Mouse (Mus musculus): ENCODE results near the gene Aff1. TPM values are rescaled to one million over a fixed set of nuclear protein-coding genes. Genes with fewer than 3 reads are reported as not detected.

Gene Aff1
- polyA plus RNA-seq, 1 experiment from 2014 or later = 19.3 TPM

DNA sequence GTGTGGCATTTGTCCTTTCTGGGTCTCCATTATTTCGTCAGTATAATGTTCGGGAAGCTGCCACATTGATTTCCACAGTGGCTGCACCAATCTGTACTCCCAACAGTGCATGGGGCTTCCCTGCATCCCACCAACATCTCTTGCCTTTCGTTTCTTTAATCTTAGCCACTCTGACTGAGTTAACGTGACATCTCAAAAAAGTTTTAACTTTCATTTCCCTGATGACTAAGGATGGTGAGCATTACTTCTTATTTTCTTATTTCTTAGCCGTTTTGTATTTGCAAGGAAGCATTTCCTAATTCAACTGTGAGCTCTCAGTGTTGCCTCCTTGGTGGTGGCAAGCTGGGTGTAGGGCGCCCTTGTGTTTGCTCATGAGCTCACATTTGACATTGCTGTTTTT, 22.8 kb downstream of the Aff1 start:
- Histone ChIP-seq H3K36me3 (ENCODE audit: control insufficient read depth, insufficient read depth, low read length) (no peaks in the 10 kb centered on the region), H3K4me1 (replicated peaks; ENCODE audit: control insufficient read depth, insufficient read depth, low read length) (no peaks in the 10 kb centered on the region), H3K27me3 (replicated peaks; ENCODE audit: control insufficient read depth, insufficient read depth, low read length) (no peaks in the 10 kb centered on the region), H3K4me2 (no peak overlapping the region), H3K4me3 (ENCODE audit: low read depth, low read length) (no peak overlapping the region), H3K9me3 (ENCODE audit: control insufficient read depth, low read length) (no peaks in the 10 kb centered on the region), H3K27ac (ENCODE audit: low read depth, low read length) (no peak overlapping the region), H3K9ac (ENCODE audit: low read depth, low read length) (no peak overlapping the region)
- no peak for DNase-seq (ENCODE audit: low spot score)
- no peak for ATAC-seq (replicated peaks; ENCODE audit: low FRiP score)
- 80% methylated on average over 6 of the region's 6 CpGs for WGBS

DNA sequence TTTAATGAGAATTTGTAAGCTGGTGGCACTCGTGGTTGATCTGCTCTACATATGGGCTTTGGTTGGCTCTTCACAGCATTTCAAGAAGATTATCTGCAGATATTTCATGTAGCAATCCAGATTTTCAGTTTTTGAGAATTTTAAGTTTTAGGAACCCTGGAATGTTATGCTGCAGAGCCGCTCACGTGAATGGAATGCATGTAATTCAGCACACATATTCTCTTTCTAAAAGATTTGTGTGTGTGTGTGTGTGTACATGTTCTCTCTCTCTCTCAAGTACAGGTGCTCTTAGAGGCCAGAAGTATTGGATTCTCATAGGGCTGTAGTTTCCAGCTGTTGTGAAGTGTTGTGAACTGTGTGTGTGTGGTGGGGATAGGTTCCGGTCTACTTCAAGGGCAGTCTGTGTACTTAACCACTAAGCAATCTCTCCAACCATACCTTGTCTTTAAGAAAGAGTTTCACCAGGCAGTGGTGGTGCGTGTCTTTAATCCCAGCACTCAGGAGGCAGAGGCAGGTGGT, 24.7 kb downstream of the Aff1 start:
- WGBS = 85% methylated on average over 5 of the region's 5 CpGs
- Histone ChIP-seq H3K4me3 (ENCODE audit: low read depth, low read length) (no peak overlapping the region), H3K27ac (ENCODE audit: low read depth, low read length) (no peak overlapping the region), H3K9ac (ENCODE audit: low read depth, low read length) (no peak overlapping the region), H3K9me3 (ENCODE audit: control insufficient read depth, low read length) (no peaks in the 10 kb centered on the region), H3K4me1 (replicated peaks; ENCODE audit: control insufficient read depth, insufficient read depth, low read length) (no peaks in the 10 kb centered on the region), H3K27me3 (replicated peaks; ENCODE audit: control insufficient read depth, insufficient read depth, low read length) (no peaks in the 10 kb centered on the region), H3K4me2 (no peak overlapping the region), H3K36me3 (ENCODE audit: control insufficient read depth, insufficient read depth, low read length) (no peaks in the 10 kb centered on the region)
- no peak for DNase-seq (ENCODE audit: low spot score)
- no peak for ATAC-seq (replicated peaks; ENCODE audit: low FRiP score)

DNA sequence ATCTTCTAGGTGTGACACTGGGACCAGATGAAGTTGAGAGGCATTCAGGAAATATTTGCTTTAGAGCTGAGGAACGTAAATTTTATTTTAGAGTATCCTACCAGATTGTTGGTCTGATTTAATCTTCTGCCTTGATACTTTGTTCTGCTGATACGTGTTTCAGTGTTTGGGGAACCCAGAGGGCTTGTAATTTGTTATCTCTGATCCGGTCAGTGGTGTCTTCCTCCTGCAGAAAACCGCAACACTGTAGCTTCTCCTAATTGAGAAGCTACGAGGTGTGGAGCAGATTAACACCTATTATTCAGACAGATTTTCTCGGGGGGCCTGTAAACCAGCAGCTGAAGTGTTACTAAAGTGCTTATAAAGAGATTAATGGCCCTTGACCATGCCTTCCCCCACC, 27.0 kb downstream of the Aff1 start:
- no peak overlapping the region for H3K9ac ChIP-seq (ENCODE audit: low read depth, low read length)
- no peak for DNase-seq (ENCODE audit: low spot score)
- WGBS = 16% methylated on average over 6 of the region's 6 CpGs

DNA sequence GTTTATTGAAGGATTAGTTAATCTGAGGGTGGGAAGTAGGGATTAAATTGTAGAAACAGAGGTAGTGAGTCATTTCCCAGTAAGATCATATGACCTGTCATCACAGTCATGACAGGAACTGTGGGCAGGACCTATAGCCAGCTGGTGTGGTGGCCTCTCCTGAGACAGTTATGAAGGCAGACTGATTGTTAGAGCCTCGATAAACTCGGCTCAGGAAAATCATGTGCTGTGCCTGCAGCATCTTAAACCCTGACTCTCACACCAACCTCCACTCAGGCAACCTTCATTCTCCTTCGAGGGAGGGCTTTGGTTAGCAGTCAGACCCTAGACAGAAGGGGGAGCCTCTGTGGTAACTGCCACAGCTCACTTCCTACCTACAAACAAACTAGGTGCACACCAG, 27.7 kb downstream of the Aff1 start:
- Histone ChIP-seq H3K4me2 (no peak overlapping the region), H3K36me3 (ENCODE audit: control insufficient read depth, insufficient read depth, low read length) (no peaks in the 10 kb centered on the region), H3K27me3 (replicated peaks; ENCODE audit: control insufficient read depth, insufficient read depth, low read length) (no peaks in the 10 kb centered on the region), H3K4me3 (ENCODE audit: low read depth, low read length) (no peak overlapping the region), H3K27ac (ENCODE audit: low read depth, low read length) (no peak overlapping the region), H3K9ac (ENCODE audit: low read depth, low read length) (no peak overlapping the region), H3K4me1 (replicated peaks; ENCODE audit: control insufficient read depth, insufficient read depth, low read length) (no peaks in the 10 kb centered on the region), H3K9me3 (ENCODE audit: control insufficient read depth, low read length) (no peaks in the 10 kb centered on the region)
- DNase-seq (ENCODE audit: low spot score) = no peak
- WGBS = 38% methylated on average over 3 of the region's 3 CpGs
- no peak for ATAC-seq (replicated peaks; ENCODE audit: low FRiP score)

More for the DNA sequence above, 27.0 kb downstream of the Aff1 start:
- Histone ChIP-seq H3K36me3 (ENCODE audit: control insufficient read depth, insufficient read depth, low read length) (no peaks in the 10 kb centered on the region), H3K4me2 (no peak overlapping the region), H3K9me3 (ENCODE audit: control insufficient read depth, low read length) (no peaks in the 10 kb centered on the region), H3K4me3 (ENCODE audit: low read depth, low read length) (no peak overlapping the region), H3K27ac (ENCODE audit: low read depth, low read length) (no peak overlapping the region), H3K27me3 (replicated peaks; ENCODE audit: control insufficient read depth, insufficient read depth, low read length) (no peaks in the 10 kb centered on the region), H3K4me1 (replicated peaks; ENCODE audit: control insufficient read depth, insufficient read depth, low read length) (no peaks in the 10 kb centered on the region)
- no peak for ATAC-seq (replicated peaks; ENCODE audit: low FRiP score)

DNA sequence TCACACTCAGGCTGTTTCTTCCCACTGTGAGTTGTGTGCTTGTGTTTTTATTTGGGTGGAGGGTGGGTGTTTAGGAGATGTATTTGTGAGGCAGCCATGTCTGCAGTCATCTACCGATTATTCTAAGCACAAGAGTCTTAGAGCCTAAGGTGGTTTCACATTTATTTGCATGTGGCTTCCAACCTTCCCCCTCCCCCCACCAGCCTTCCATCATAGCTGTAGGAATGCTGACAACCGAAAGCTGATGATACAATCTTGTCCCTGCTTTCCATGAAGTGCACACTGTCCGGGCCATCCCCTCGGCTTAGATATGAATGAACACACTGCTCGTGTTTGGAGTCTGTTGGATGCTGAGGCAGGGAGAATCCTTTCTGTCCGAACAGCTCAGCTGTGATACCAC, 28.8 kb downstream of the Aff1 start:
- Histone ChIP-seq H3K9ac (ENCODE audit: low read depth, low read length) (no peak overlapping the region), H3K4me1 (replicated peaks; ENCODE audit: control insufficient read depth, insufficient read depth, low read length) (no peaks in the 10 kb centered on the region), H3K9me3 (ENCODE audit: control insufficient read depth, low read length) (no peaks in the 10 kb centered on the region), H3K4me3 (ENCODE audit: low read depth, low read length) (no peak overlapping the region), H3K27me3 (replicated peaks; ENCODE audit: control insufficient read depth, insufficient read depth, low read length) (no peaks in the 10 kb centered on the region), H3K27ac (ENCODE audit: low read depth, low read length) (no peak overlapping the region), H3K4me2 (no peak overlapping the region), H3K36me3 (ENCODE audit: control insufficient read depth, insufficient read depth, low read length) (no peaks in the 10 kb centered on the region)
- no peak for ATAC-seq (replicated peaks; ENCODE audit: low FRiP score)
- no peak for DNase-seq (ENCODE audit: low spot score)
- 79% methylated on average over 6 of the region's 6 CpGs for WGBS

DNA sequence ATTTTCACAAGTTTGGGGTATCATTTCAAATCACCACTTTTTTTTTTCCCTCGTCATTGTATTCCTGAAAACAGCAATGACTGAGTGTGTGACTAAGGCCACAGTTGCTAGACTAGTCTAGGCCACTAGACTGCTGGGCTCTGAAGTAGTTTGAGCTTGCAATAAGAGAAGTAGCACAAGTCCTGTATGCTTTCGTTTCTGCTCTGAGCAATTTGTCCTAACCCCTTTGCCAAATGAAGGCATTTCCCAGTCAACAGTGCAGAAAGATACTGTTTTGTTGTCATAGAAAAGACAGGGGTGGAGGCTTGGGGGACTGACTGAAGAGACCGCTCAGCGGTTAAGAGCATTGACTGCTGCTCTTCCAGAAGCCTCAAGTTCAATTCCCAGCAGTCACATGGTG, 29.3 kb downstream of the Aff1 start:
- H3K9me3 ChIP-seq (ENCODE audit: control insufficient read depth, low read length) = no peaks in the 10 kb centered on the region
- no peak for DNase-seq (ENCODE audit: low spot score)
- no peak overlapping the region for H3K4me3 ChIP-seq (ENCODE audit: low read depth, low read length)
- H3K27me3 ChIP-seq (replicated peaks; ENCODE audit: control insufficient read depth, insufficient read depth, low read length) = no peaks in the 10 kb centered on the region
- H3K4me1 ChIP-seq (replicated peaks; ENCODE audit: control insufficient read depth, insufficient read depth, low read length) = no peaks in the 10 kb centered on the region
- no peak overlapping the region for H3K4me2 ChIP-seq
- no peak overlapping the region for H3K27ac ChIP-seq (ENCODE audit: low read depth, low read length)
- no peak overlapping the region for H3K9ac ChIP-seq (ENCODE audit: low read depth, low read length)
- ATAC-seq (replicated peaks; ENCODE audit: low FRiP score) = no peak
- H3K36me3 ChIP-seq (ENCODE audit: control insufficient read depth, insufficient read depth, low read length) = no peaks in the 10 kb centered on the region
- 87% methylated on average over 4 of the region's 4 CpGs for WGBS

DNA sequence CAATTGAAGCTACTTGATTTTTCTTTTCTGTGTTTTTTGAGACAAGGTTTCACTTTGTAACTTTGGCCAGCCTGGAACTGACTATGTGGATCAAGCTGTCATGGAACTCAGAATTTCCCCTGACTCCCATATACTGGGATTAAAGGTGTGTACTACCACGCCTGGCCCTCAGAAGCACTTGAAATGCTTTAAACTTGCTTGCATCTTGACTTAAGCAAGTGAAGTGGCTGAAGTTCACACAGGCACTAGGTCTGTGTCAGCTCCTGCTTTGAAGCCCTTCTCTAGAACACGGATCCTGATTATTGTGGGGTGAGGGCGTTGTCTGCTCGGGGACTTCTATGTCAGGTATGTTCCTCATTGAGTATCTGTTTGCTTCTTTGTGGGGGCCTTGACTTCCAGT, 30.5 kb downstream of the Aff1 start:
- WGBS = 70% methylated on average over 4 of the region's 4 CpGs
- H3K36me3 ChIP-seq (ENCODE audit: control insufficient read depth, insufficient read depth, low read length) = no peaks in the 10 kb centered on the region
- DNase-seq (ENCODE audit: low spot score) (no peak), ATAC-seq (replicated peaks; ENCODE audit: low FRiP score) (no peak)
- no peak overlapping the region for H3K27ac ChIP-seq (ENCODE audit: low read depth, low read length)
- H3K4me3 ChIP-seq (ENCODE audit: low read depth, low read length) = no peak overlapping the region
- H3K9me3 ChIP-seq (ENCODE audit: control insufficient read depth, low read length) = no peaks in the 10 kb centered on the region
- no peak overlapping the region for H3K9ac ChIP-seq (ENCODE audit: low read depth, low read length)
- H3K27me3 ChIP-seq (replicated peaks; ENCODE audit: control insufficient read depth, insufficient read depth, low read length) = no peaks in the 10 kb centered on the region
- no peak overlapping the region for H3K4me2 ChIP-seq
- no peaks in the 10 kb centered on the region for H3K4me1 ChIP-seq (replicated peaks; ENCODE audit: control insufficient read depth, insufficient read depth, low read length)

DNA sequence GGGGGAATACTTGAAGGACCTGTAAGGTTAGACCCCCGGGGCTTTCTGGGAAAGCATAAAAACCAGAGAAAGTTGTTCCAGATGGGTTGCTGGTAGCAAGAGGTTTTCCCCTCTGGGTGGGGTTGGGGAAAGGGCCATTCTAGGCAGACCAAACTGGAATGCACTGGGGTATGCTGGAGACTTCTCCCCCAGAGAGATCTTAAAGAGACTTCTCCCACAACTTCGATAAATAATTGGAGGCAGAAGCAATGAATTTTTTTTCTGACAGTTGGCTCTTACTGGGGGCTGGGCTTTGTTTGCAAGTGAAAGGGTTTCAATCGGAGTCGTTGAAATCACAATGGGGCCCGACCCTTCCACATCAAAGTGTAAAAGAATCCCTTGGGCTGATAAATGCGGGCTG, 32.2 kb downstream of the Aff1 start:
- no peak for ATAC-seq (replicated peaks; ENCODE audit: low FRiP score)
- Histone ChIP-seq H3K9me3 (ENCODE audit: control insufficient read depth, low read length) (no peaks in the 10 kb centered on the region), H3K27ac (ENCODE audit: low read depth, low read length) (no peak overlapping the region), H3K4me2 (no peak overlapping the region), H3K4me1 (replicated peaks; ENCODE audit: control insufficient read depth, insufficient read depth, low read length) (no peaks in the 10 kb centered on the region), H3K27me3 (replicated peaks; ENCODE audit: control insufficient read depth, insufficient read depth, low read length) (no peaks in the 10 kb centered on the region), H3K4me3 (ENCODE audit: low read depth, low read length) (no peak overlapping the region), H3K36me3 (ENCODE audit: control insufficient read depth, insufficient read depth, low read length) (no peaks in the 10 kb centered on the region), H3K9ac (ENCODE audit: low read depth, low read length) (no peak overlapping the region)
- WGBS = 25% methylated on average over 6 of the region's 6 CpGs
- DNase-seq (ENCODE audit: low spot score) = no peak

DNA sequence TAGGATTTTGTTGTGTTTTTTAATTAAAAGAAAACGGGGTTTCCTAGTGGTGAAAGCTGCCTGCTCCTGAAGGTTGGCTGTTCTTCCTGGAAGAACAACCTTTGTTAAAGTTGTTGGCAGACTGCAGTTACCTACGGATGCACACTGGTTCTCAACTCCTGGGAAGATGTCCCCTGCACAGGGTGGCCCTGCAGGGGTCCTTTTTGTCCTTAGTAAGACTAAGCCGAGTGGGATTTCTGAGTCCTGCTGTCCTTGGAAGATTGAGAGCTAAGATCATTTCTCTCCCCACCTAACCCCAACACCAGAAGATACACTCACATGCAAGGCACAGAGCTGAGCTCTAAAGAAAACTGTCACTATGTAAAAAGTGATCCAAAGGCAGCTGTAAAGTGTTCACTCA, 32.6 kb downstream of the Aff1 start:
- Histone ChIP-seq H3K4me1 (replicated peaks; ENCODE audit: control insufficient read depth, insufficient read depth, low read length) (no peaks in the 10 kb centered on the region), H3K9me3 (ENCODE audit: control insufficient read depth, low read length) (no peaks in the 10 kb centered on the region), H3K4me3 (ENCODE audit: low read depth, low read length) (no peak overlapping the region), H3K36me3 (ENCODE audit: control insufficient read depth, insufficient read depth, low read length) (no peaks in the 10 kb centered on the region), H3K9ac (ENCODE audit: low read depth, low read length) (no peak overlapping the region), H3K4me2 (no peak overlapping the region), H3K27ac (ENCODE audit: low read depth, low read length) (no peak overlapping the region), H3K27me3 (replicated peaks; ENCODE audit: control insufficient read depth, insufficient read depth, low read length) (no peaks in the 10 kb centered on the region)
- no peak for DNase-seq (ENCODE audit: low spot score)
- ATAC-seq (replicated peaks; ENCODE audit: low FRiP score) = no peak
- WGBS = 48% methylated on average over 3 of the region's 3 CpGs

Measured in liver, embryonic 11.5 days (tissue).